Mouse (Mus musculus): Measurements from ENCODE around the gene Gm21854.
"Not testable (repeated sequence)": the region's sequence is repeated elsewhere in the genome, so short reads cannot be mapped to it uniquely, and the experiment has no call there.

The Gm21854 gene

DNA sequence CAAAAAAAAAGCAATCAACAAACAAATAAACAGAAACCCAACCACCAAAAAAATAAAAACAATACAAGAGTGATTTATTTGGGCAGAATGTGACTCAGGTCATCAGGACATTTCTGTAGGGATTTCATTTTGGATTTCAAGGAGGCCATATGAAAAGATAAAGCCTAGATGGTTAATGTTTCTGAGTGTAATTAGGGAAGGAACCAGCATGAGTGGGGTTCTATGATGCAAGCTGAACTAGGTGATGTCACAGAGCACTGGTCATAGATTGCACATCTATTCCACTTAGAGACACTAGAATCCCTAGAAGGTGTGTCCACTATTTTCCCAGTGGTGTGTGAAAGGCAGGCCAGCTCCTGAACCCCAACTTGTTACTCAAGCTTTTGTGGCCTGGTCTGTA, at the start of gene Gm21854:
TSS of gene Gm21854 (plus strand) at position 301 of the 400 bp plus-strand sequence.
- DNase-seq (ENCODE audit: low spot score) = not testable (repeated sequence)

Data from layer of hippocampus, adult 9-10 months (tissue).